Mouse (Mus musculus) stomach, embryonic 14.5 days (tissue): ENCODE data around the gene Mphosph8. TPM values are rescaled to one million over a fixed set of nuclear protein-coding genes. Genes with fewer than 3 reads are reported as not detected.

ENCODE experiments used
- ATAC-seq: fragments of 200-750 bp; cut with Nextera tagmentation; 2 replicates; pipeline ENCODE4 v1.8.0; 2017; ENCODE audit warnings: low read depth, moderate TSS enrichment; ENCODE audit not compliant: insufficient number of reproducible peaks, insufficient read depth, low FRiP score
- H3K27ac ChIP-seq: fragments of 300-500 bp; sonication (generic); 2 replicates; pipeline ENCODE4 v1.5.1; 2014; ENCODE audit warnings: mild to moderate bottlenecking, low read length, moderate library complexity, mixed read lengths
- H3K27me3 ChIP-seq: fragments of 300-500 bp; sonication (generic); 2 replicates; pipeline ENCODE4 v1.6.1; 2014; ENCODE audit warnings: low read length, control low read depth, mixed read lengths; ENCODE audit not compliant: control insufficient read depth, insufficient read depth
- H3K36me3 ChIP-seq: fragments of 300-500 bp; sonication (generic); 2 replicates; pipeline ENCODE4 v1.6.1; 2014; ENCODE audit warnings: mild to moderate bottlenecking, control low read depth, low read length, moderate library complexity, mixed read lengths; ENCODE audit not compliant: control insufficient read depth, insufficient read depth
- H3K4me1 ChIP-seq: fragments of 300-500 bp; sonication (generic); 2 replicates; pipeline ENCODE4 v1.6.1; 2014; ENCODE audit warnings: low read length, control low read depth, mixed read lengths; ENCODE audit not compliant: control insufficient read depth, insufficient read depth
- H3K4me2 ChIP-seq: fragments of 300-500 bp; sonication (generic); replicated peaks from 2 replicates; pipeline ENCODE4 v1.6.1; 2014; ENCODE audit warnings: low read depth, low read length, control low read depth
- H3K4me3 ChIP-seq: fragments of 300-500 bp; sonication (generic); 2 replicates; pipeline ENCODE4 v1.5.1; 2014; ENCODE audit warnings: low read depth, low read length, control low read depth
- H3K9ac ChIP-seq: fragments of 300-500 bp; sonication (generic); replicated peaks from 2 replicates; pipeline ENCODE4 v1.6.1; 2014; ENCODE audit warnings: low read depth, mild to moderate bottlenecking, control low read depth, low read length, moderate library complexity, mixed read lengths
- H3K9me3 ChIP-seq: fragments of 300-500 bp; sonication (generic); 2 replicates; pipeline ENCODE4 v1.6.1; 2016; ENCODE audit warnings: low read depth, low read length, control low read depth; ENCODE audit not compliant: control insufficient read depth
- WGBS: fragments of 180-500 bp; shearing (Covaris S2); extraction: QIAGEN DNeasy Blood & Tissue Kit; methylation state at CpG from one replicate; pipeline ENCODE4 v1.1.7; 2014; 5-methylcytosine and 5-hydroxymethylcytosine counted together
- polyA plus RNA-seq: library from polyadenylated mRNA; unstranded; fragments of >200 nt; fragmentation: Nextera tagmentation; extraction: Ambion mirVana; gene quantifications from 2 replicates; pipeline ENCODE4 v1.2.1, GENCODE M21; 2014

The Mphosph8 gene
- polyA plus RNA-seq, 1 experiment from 2014 or later: 30.0 TPM

DNA sequence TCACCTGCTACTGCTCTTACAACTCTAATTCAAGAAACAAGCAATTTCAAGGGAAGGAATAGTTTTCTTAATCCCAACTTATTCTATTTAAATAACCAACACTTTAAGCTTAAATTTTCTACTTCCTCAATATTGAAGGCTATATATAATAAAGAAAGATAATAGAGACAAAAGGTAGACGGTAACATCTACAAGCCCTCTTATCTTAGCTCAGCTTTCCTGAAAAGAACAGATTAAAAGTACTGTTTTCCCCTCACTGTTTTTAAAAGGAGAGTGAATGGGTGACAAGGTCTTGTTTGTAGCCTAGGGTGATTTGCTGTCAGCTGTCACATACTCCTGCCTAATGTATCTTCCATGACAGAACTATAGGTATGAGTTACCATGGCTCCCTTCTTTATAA is 58.4 kb downstream of the Mphosph8 start:
- Histone ChIP-seq H3K4me3 (no peak overlapping the region), H3K4me2 (no peak overlapping the region), H3K27me3 (no peaks in the 10 kb centered on the region), H3K36me3 (peaks cover 2% of the 10 kb centered on the region; the same call in 1 of the 2 replicates), H3K27ac (no peak overlapping the region), H3K4me1 (no peaks in the 10 kb centered on the region), H3K9ac (no peak overlapping the region), H3K9me3 (no peaks in the 10 kb centered on the region)
- WGBS: 76% methylated on average over 1 of the region's 1 CpGs
- no peak for ATAC-seq

DNA sequence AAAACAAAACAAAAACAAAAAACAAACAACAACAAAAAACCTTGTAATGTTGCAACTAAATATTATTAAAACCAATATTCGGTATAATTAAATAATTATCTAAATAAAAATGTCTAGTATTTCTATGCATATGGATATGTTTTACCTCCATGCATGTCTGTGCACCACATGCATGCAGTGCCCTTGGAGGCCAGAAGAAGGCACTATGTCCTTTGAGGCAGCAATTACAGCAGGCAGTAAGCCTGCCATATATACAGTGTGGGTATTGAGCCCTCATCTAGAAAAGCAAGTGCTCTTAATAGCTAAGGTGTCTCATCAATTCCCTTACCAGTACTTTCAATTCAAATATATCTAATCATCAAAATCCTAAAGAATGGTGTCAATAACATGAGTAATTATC is 72.1 kb downstream of the Mphosph8 start:
- Histone ChIP-seq H3K9ac (no peak overlapping the region), H3K4me2 (no peak overlapping the region), H3K27me3 (no peaks in the 10 kb centered on the region), H3K27ac (no peak overlapping the region), H3K4me3 (no peak overlapping the region), H3K4me1 (no peaks in the 10 kb centered on the region), H3K36me3 (peaks cover 11% of the 10 kb centered on the region), H3K9me3 (no peaks in the 10 kb centered on the region)
- no peak for ATAC-seq
- 97% methylated on average over 1 of the region's 1 CpGs for WGBS

Other genes with a start within 250 kb of the Mphosph8 start
- gene Cenpj, start 92.8 kb upstream of the Mphosph8 start, polyA plus RNA-seq: 8.9 and 9.4 TPM in 2 replicates
- gene Parp4, start 92.6 kb upstream of the Mphosph8 start, polyA plus RNA-seq: 7.8 and 10.1 TPM in 2 replicates
- 35.7 and 36.8 TPM in 2 replicates for gene Pspc1, start 110.1 kb downstream of the Mphosph8 start, polyA plus RNA-seq
- gene Zmym5, start 143.5 kb downstream of the Mphosph8 start, polyA plus RNA-seq: 27.6 and 27.8 TPM in 2 replicates
- 47.3 and 54.0 TPM in 2 replicates for gene Zmym2, start 218.4 kb downstream of the Mphosph8 start, polyA plus RNA-seq